Mouse (Mus musculus) embryonic facial prominence, embryonic 14.5 days (tissue): ENCODE data around the gene Cby3. TPM values are rescaled to one million over a fixed set of nuclear protein-coding genes. Genes with fewer than 3 reads are reported as not detected.
"Not testable (repeated sequence)": the region's sequence is repeated elsewhere in the genome, so short reads cannot be mapped to it uniquely, and the experiment has no call there.

Experiments
- ATAC-seq: fragments of 200-750 bp; cut with Nextera tagmentation; 2 replicates; pipeline ENCODE4 v1.8.0; 2017; ENCODE audit warnings: low read depth, moderate number of reproducible peaks, moderate TSS enrichment
- DNase-seq: peaks from one replicate; pipeline ENCODE4 v3.0.0-alpha.2; 2015; ENCODE audit warnings: low spot score
- H3K27ac ChIP-seq: fragments of 300-500 bp; sonication (generic); replicated peaks from 2 replicates; pipeline ENCODE4 v1.5.1; 2014; ENCODE audit warnings: low read depth, mild to moderate bottlenecking, low read length, moderate library complexity
- H3K27me3 ChIP-seq: fragments of 300-500 bp; sonication (generic); replicated peaks from 2 replicates; pipeline ENCODE4 v1.6.1; 2014; ENCODE audit warnings: low read length; ENCODE audit not compliant: control insufficient read depth, insufficient read depth
- H3K36me3 ChIP-seq: fragments of 300-500 bp; sonication (generic); 2 replicates; pipeline ENCODE4 v1.6.1; 2014; ENCODE audit warnings: low read length, mixed read lengths; ENCODE audit not compliant: control insufficient read depth, insufficient read depth
- H3K4me1 ChIP-seq: fragments of 300-500 bp; sonication (generic); 2 replicates; pipeline ENCODE4 v1.6.1; 2014; ENCODE audit warnings: antibody characterized with exemption, low read length; ENCODE audit not compliant: control insufficient read depth, insufficient read depth
- H3K4me2 ChIP-seq: fragments of 300-500 bp; sonication (generic); 2 replicates; pipeline ENCODE4 v1.6.1; 2014; ENCODE audit warnings: low read depth, mild to moderate bottlenecking, low read length, moderate library complexity, mixed read lengths
- H3K4me3 ChIP-seq: fragments of 300-500 bp; sonication (generic); 2 replicates; pipeline ENCODE4 v1.5.1; 2014; ENCODE audit warnings: low read depth, mild to moderate bottlenecking, low read length
- H3K9ac ChIP-seq: fragments of 300-500 bp; sonication (generic); 2 replicates; pipeline ENCODE4 v1.6.1; 2014; ENCODE audit warnings: low read depth, mild to moderate bottlenecking, low read length, moderate library complexity, mixed read lengths
- H3K9me3 ChIP-seq: fragments of 300-500 bp; sonication (generic); 2 replicates; pipeline ENCODE4 v1.6.1; 2016; ENCODE audit warnings: low read length; ENCODE audit not compliant: control insufficient read depth
- WGBS: fragments of 180-500 bp; shearing (Covaris S2); extraction: QIAGEN DNeasy Blood & Tissue Kit; methylation state at CpG from one replicate; pipeline ENCODE4 v1.1.7; 2014; 5-methylcytosine and 5-hydroxymethylcytosine counted together
- polyA plus RNA-seq: library from polyadenylated mRNA; unstranded; fragments of >200 nt; fragmentation: Nextera tagmentation; extraction: Ambion mirVana; gene quantifications from 2 replicates; pipeline ENCODE4 v1.2.1, GENCODE M21; 2014

Cby3 gene
- 0.35 TPM in 1 of 2 replicates, not detected in the other for polyA plus RNA-seq

DNA sequence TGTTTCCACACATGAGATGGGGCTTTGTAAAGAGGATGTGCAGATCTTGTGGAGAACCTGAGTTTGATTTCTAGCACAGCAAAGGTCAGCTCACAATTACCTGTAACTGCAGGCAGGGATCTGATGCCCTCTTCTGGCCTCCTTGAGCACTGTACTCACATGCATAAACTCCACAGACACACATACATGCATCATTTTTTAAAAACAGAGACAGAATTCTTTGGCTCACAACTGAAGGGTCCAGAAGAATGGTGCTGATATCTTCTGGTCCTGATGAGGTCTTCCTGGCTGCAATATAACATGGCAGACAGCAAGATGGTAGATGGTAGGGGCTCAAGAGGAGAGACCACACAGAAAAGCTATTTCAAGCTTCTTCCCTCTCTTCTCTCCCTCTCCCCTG lies at the start of gene Cby3:
Cby3 (plus strand) TSS at position 301 of the 400 bp plus-strand sequence.
- ATAC-seq: no peak
- no peaks in the 10 kb centered on the region for H3K4me1 ChIP-seq
- H3K27ac ChIP-seq: no peak within 1 kb of the TSS
- no peak within 1 kb of the TSS for H3K9ac ChIP-seq
- H3K27me3 ChIP-seq: no peaks in the 10 kb centered on the region
- no peak within 1 kb of the TSS for H3K4me3 ChIP-seq
- H3K4me2 ChIP-seq: no peak within 1 kb of the TSS
- H3K36me3 ChIP-seq: no peaks in the 10 kb centered on the region
- no peak for DNase-seq
- no peaks in the 10 kb centered on the region for H3K9me3 ChIP-seq

DNA sequence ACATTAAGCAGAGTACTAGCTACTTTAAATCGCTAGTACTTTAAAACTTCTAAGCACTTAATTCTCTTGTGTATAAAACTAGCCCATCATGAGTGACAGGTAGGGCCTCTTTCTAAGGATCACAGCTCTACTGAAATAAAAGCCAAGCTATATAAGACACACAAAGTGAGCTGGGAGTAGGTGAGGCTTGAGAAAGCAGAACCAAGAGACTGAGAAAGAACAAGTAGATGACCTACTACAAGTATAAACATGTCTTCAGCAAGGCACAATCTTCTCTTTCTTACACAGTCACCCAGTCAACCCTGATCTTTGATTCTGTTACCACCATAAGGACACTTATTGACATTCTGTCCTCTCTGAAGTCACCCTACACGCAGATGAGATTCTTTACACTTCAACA lies 41.5 kb upstream of the Cby3 start:
- Histone ChIP-seq H3K9ac (no peak overlapping the region), H3K27me3 (no peaks in the 10 kb centered on the region), H3K27ac (no peak overlapping the region), H3K36me3 (peaks cover 46% of the 10 kb centered on the region), H3K9me3 (no peaks in the 10 kb centered on the region), H3K4me3 (no peak overlapping the region), H3K4me1 (no peaks in the 10 kb centered on the region; the same call in 1 of the 2 replicates), H3K4me2 (no peak overlapping the region)
- WGBS: 72% methylated on average over 2 of the region's 2 CpGs
- no peak for ATAC-seq
- no peak for DNase-seq

DNA sequence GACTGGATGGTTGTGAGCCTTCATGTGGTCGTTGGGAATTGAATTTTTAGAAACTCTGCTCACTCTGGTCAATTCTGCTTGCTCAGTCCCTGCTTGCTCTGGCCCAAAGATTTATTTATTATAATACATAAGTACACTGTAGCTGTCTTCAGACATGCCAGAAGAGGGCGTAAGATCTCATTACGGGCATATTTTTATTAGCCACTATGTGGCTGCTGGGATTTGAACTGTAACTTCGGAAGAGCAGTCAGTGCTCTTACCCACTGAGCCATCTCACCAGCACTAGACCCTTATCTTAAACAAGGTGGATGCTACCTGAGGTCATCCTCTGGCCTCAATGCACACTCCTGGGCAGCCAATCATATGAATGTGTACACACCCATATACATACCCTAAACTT lies 34.9 kb upstream of the Cby3 start:
- Histone ChIP-seq H3K4me1 (peaks cover 18% of the 10 kb centered on the region), H3K36me3 (0 out of 2 replicates have a peak, but pooled peaks cover 20% of the 10 kb centered on the region)
- not testable (repeated sequence) for DNase-seq, H3K9ac ChIP-seq, ATAC-seq, H3K27ac ChIP-seq, H3K27me3 ChIP-seq, H3K4me2 ChIP-seq, H3K4me3 ChIP-seq, H3K9me3 ChIP-seq
- WGBS: 82% methylated on average over 4 of the region's 4 CpGs

DNA sequence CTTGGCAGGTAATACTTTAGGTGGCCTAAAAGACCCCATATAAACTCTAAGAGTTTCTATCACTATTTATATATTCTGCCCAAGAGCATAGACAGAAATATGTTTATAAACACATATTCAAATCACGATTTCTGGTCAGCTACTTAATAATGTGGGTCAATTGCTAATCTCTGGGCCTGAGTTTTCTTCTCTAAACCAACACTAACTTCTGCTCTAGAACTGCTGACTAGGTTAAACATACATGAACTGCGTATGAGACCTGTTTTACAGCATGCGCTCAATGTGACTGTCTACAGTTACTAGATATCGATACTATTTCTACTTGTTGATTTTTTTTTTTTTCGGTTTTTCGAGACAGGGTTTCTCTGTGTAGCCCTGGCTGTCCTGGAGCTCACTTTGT lies 33.0 kb upstream of the Cby3 start:
- ATAC-seq: no peak
- Histone ChIP-seq H3K36me3 (0 out of 2 replicates have a peak, but pooled peaks cover 16% of the 10 kb centered on the region), H3K27ac (no peak overlapping the region)

DNA sequence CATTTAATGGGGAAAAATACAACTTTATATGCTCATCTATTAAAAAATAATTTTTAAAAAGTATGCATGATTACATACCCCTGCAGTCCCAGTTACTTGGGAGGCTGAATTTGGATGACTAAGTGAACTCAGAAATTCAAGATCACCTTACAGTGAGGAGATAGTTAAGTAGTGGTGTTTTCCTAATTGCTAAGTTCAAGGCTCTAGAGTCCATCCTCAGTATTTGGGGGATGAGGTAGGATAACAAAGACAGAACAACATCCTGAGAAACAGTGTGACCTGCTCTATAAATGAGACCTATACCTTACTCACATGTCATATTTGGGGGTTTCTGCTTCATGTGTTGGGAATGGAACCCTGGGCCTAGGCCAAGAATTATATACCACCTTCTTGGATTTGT lies 31.9 kb upstream of the Cby3 start:
- H3K9ac ChIP-seq: no peak overlapping the region
- H3K9me3 ChIP-seq: no peaks in the 10 kb centered on the region
- ATAC-seq (no peak), DNase-seq (no peak)
- 0 out of 2 replicates have a peak, but pooled peaks cover 16% of the 10 kb centered on the region for H3K36me3 ChIP-seq
- peaks cover 27% of the 10 kb centered on the region for H3K4me1 ChIP-seq
- H3K27ac ChIP-seq: no peak overlapping the region
- H3K4me2 ChIP-seq: no peak overlapping the region
- H3K27me3 ChIP-seq: no peaks in the 10 kb centered on the region
- H3K4me3 ChIP-seq: no peak overlapping the region

More for the DNA sequence above, 33.0 kb upstream of the Cby3 start:
- DNase-seq: no peak
- H3K4me3 ChIP-seq: no peak overlapping the region
- H3K9ac ChIP-seq: no peak overlapping the region
- 86% methylated on average over 6 of the region's 6 CpGs for WGBS
- H3K9me3 ChIP-seq: no peaks in the 10 kb centered on the region
- H3K4me1 ChIP-seq: peaks cover 21% of the 10 kb centered on the region
- H3K4me2 ChIP-seq: no peak overlapping the region
- no peaks in the 10 kb centered on the region for H3K27me3 ChIP-seq

DNA sequence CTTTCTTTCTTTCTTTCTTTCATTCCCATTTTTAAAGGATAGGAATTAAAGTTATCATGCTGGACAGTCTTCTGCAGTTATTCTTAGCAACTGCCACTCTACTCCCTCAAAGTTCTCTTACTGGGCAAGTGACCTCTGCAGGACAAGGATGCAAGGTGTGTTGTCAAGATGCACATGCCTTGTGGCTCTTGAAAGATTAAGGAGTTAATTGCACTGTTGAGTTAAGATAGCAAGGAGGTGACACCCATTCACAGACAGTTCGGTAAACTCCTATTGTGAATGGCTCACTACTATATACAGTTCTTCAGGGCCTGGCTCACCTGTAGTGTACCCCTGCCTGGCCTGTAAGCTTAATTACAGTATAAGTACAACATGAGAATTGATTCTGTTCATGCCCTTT lies 30.4 kb upstream of the Cby3 start:
- 47% methylated on average over 1 of the region's 1 CpGs for whole genome bisulfite sequencing
- Histone ChIP-seq H3K4me2 (peak overlapping the region; percentile 81), H3K36me3 (0 out of 2 replicates have a peak, but pooled peaks cover 8% of the 10 kb centered on the region), H3K4me3 (peak overlapping the region; percentile 96), H3K9ac (peak overlapping the region; percentile 99), H3K27me3 (no peaks in the 10 kb centered on the region), H3K4me1 (peaks cover 27% of the 10 kb centered on the region), H3K9me3 (no peaks in the 10 kb centered on the region), H3K27ac (no peak overlapping the region)
- ATAC-seq (no peak), DNase-seq (no peak)

DNA sequence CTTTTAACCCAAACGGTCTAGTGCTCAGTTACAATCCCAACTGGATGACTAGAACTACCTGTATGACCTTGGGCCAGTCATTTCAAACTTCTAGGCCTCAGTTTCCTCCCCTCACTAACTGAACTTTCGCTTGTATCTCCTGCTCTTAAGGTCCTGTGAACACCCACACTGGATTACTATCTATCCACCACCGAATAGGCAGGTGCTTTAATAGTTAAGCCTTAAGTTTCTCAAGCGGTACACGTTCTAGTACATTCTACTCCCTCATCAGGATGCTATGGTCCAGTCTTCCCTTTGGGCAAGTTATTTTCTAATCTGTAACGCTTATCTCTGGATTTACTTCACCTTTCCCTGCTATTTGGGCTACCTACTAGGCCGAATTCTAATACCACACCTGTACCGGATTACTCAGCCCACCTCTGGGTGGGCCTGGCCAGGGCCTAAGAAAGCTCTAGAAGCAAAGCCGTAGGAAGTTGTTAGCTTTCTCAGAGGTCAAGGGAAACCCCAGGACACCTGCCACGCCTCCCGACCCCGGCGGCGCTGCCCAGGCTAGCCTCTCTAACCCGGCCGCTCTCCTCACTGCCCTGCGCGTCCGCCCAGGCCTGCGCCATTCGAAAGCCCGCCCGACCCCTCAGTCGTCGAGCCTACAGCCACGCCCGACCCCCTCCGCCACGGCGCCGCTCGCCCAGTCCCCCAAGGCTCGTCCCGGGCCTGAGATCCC lies 29.4 kb upstream of the Cby3 start:
- Histone ChIP-seq H3K9me3 (no peaks in the 10 kb centered on the region), H3K36me3 (no peaks in the 10 kb centered on the region), H3K4me2 (peak overlapping the region; percentile 81), H3K27me3 (no peaks in the 10 kb centered on the region), H3K4me3 (peak overlapping the region; percentile 96), H3K9ac (peak overlapping the region; percentile 99), H3K4me1 (peaks cover 27% of the 10 kb centered on the region), H3K27ac (peak overlapping the region; percentile 89)
- DNase-seq: no peak
- ATAC-seq: peak; percentile 70
- 2% methylated on average over 24 of the region's 34 CpGs for WGBS

DNA sequence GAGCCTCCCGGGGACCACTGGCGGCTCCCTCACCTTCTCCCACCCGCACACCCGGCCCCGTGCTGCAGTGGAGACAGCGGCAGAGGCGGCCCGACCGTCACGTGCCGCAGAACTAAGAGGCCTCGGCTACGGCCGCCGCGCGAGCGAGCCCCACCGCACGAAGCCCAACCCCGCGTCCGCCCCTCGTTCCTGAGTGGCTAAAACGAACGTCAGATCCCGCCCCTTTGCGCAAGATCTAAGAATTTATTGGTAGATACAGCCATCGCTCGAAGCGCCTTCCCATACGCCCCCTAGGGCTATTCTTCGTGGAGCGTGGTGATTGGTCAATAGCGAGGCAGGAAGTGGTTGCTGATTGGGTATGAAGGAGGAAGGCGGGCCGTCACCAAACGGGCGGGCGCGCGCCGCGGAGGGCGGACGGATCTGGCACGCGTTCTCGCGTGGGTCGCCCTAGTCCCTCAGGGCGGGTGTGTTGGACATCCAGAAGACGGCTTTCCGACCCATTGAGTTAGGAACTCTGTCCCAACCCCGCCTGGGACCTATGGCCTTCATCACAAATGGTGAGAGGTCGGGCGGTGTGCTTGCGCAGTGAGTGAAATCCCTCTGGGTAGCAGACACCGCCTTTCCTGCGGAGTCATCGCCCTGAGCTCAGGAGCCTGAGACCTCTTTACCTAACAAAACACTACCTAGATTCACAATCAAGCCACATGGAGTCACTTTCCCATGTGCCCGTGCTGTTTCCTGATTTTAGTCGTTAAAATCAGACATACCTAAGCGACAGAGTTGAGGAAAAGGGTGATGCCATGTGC lies 28.6 kb upstream of the Cby3 start, which contains the start of gene Canx:
Canx (minus strand) TSS at position 178 of the 806 bp plus-strand sequence.
- no peaks in the 10 kb centered on the region for H3K36me3 ChIP-seq
- H3K4me3 ChIP-seq: peak within 1 kb of the TSS; percentile 96
- no peaks in the 10 kb centered on the region for H3K27me3 ChIP-seq
- peak; percentile 100 for DNase-seq
- H3K9me3 ChIP-seq: no peaks in the 10 kb centered on the region
- peak; percentile 98 for ATAC-seq
- H3K9ac ChIP-seq: peak within 1 kb of the TSS; percentile 99
- H3K4me1 ChIP-seq: peaks cover 21% of the 10 kb centered on the region
- peak within 1 kb of the TSS; percentile 92 for H3K27ac ChIP-seq
- peak within 1 kb of the TSS; percentile 81 for H3K4me2 ChIP-seq
- WGBS: under 1% methylated on average over 49 of the region's 64 CpGs
